Mouse (Mus musculus): ENCODE measurements around the gene Hoxd10.

Gene Hoxd10

GRCm38 (mm10) chr2:74681594-74682531 lies 9.9 kb upstream of the Hoxd10 start:
- no peak for DNase-seq

GRCm38 (mm10) chr2:74682796-74683195 lies 8.9 kb upstream of the Hoxd10 start:
- DNase-seq: no peak

- no peak for DNase-seq
Observed at GRCm38 (mm10) chr2:74683471-74683951, 8.2 kb upstream of the Hoxd10 start.

- no peak for DNase-seq
Observed at GRCm38 (mm10) chr2:74684106-74684505, 7.6 kb upstream of the Hoxd10 start.

GRCm38 (mm10) chr2:74685059-74685603 lies 6.6 kb upstream of the Hoxd10 start:
- DNase-seq: no peak

- peak; percentile 48 for DNase-seq
Observed at GRCm38 (mm10) chr2:74686301-74686987, 5.3 kb upstream of the Hoxd10 start.

GRCm38 (mm10) chr2:74686988-74687697 lies 4.6 kb upstream of the Hoxd10 start:
- DNase-seq: no peak

GRCm38 (mm10) chr2:74687698-74688555 lies 3.8 kb upstream of the Hoxd10 start:
- no peak for DNase-seq

- DNase-seq: no peak
Observed at GRCm38 (mm10) chr2:74688795-74689573, 2.7 kb upstream of the Hoxd10 start.

GRCm38 (mm10) chr2:74689574-74690337 lies 2.0 kb upstream of the Hoxd10 start:
- DNase-seq: no peak

- no peak for DNase-seq
Observed at GRCm38 (mm10) chr2:74690338-74690716, 1.4 kb upstream of the Hoxd10 start.

GRCm38 (mm10) chr2:74691995-74692807 lies 477 bp downstream of the Hoxd10 start:
- no peak for DNase-seq

GRCm38 (mm10) chr2:74692808-74693431 lies 1.2 kb downstream of the Hoxd10 start:
- no peak for DNase-seq

- no peak for DNase-seq
Observed at GRCm38 (mm10) chr2:74693432-74693827, 1.7 kb downstream of the Hoxd10 start.

- DNase-seq: no peak
Observed at GRCm38 (mm10) chr2:74694066-74694465, 2.3 kb downstream of the Hoxd10 start.

- no peak for DNase-seq
Observed at GRCm38 (mm10) chr2:74695383-74695782, 3.7 kb downstream of the Hoxd10 start.

GRCm38 (mm10) chr2:74695813-74696430 lies 4.2 kb downstream of the Hoxd10 start:
- no peak for DNase-seq

Measured in liver (tissue).